Mouse (Mus musculus) thymus, adult 2 months (tissue): ENCODE results near the gene Etfdh.

Experiments
- CTCF ChIP-seq: fragments of 200-500 bp; IDR thresholded peaks from 2 replicates; pipeline ENCODE4 v1.5.1; 2012; ENCODE audit warnings: mild to moderate bottlenecking, control low read depth, low read length, moderate library complexity, borderline replicate concordance; ENCODE audit not compliant: control insufficient read depth, poor library complexity, insufficient read depth; ENCODE audit errors: extremely low read depth
- POLR2A ChIP-seq: fragments of 200-500 bp; IDR thresholded peaks from 2 replicates; pipeline ENCODE4 v1.6.1; 2012; ENCODE audit warnings: mild to moderate bottlenecking, low read length, control low read depth, moderate library complexity; ENCODE audit not compliant: control insufficient read depth, poor library complexity, insufficient read depth; ENCODE audit errors: extremely low read depth

DNA sequence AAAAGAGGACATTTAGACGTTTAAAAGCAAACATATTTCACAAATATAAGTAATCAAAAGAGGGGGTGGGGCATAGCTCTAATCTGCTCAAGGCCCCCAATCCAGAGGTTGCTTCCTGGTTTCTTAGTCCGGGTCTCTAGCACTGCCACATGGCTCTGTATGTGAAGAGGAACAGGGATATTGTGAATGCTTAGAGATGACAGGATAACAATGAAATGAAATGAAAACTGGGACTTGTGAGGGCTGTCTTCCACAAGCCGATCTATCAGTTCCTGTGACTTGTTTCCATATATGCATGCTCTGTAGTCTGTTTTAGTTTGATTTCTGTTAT, 60.0 kb downstream of the Etfdh start:
- TF ChIP-seq CTCF (no peak), POLR2A (no peak)
